In genomic region chr7:58398558-58399144, GRCm38 (mm10) we compare ENCODE assay signal across 8 mouse cellular contexts.
DNase-seq lines count a peak whose midpoint lies in the region; ATAC-seq and TF ChIP-seq lines count a peak whose summit lies in the region.

No protein-coding gene starts in this region.

- H3K4me2 ChIP-seq in kidney, postnatal 0 days (ENCODE audit: low read length) = peak overlapping the region; percentile 60
- peak overlapping the region; percentile 30 for H3K4me2 ChIP-seq in hindbrain, embryonic 11.5 days (replicated peaks; ENCODE audit: low read depth, low read length)

- TF ChIP-seq CTCF in kidney, postnatal 0 days (IDR thresholded peaks at IDR 0.05; ENCODE audit: low read depth) = no peak

- no peaks in the 10 kb centered on the region for H3K4me1 ChIP-seq in kidney, postnatal 0 days (replicated peaks; ENCODE audit: insufficient read depth, low read length)
- H3K4me1 ChIP-seq in hindbrain, embryonic 11.5 days (replicated peaks; ENCODE audit: control insufficient read depth, insufficient read depth, low read length) = no peaks in the 10 kb centered on the region

- no peak for DNase-seq in kidney, postnatal 0 days (ENCODE audit: low spot score)
- DNase-seq in kidney, adult 8-10 months = no peak
- DNase-seq in brain, adult 2 months (ENCODE audit: low read depth, low spot score) = peak; percentile 77
- no peak for DNase-seq in hindbrain, embryonic 11.5 days (ENCODE audit: low spot score)
- DNase-seq in adrenal gland, postnatal 10 days = no peak
- no peak for DNase-seq in layer of hippocampus, adult 8-10 months (ENCODE audit: low spot score in 2 of 2)
- DNase-seq in layer of hippocampus, postnatal 10 days (ENCODE audit: low spot score in 2 of 2) = no peak

- no peaks in the 10 kb centered on the region for H3K36me3 ChIP-seq in kidney, postnatal 0 days (ENCODE audit: insufficient read depth, low read length)
- no peaks in the 10 kb centered on the region for H3K36me3 ChIP-seq in hindbrain, embryonic 11.5 days (ENCODE audit: control insufficient read depth, insufficient read depth, low read length)

- peak; percentile 87; the same call in 1 of the 2 replicates for ATAC-seq in kidney, postnatal 0 days (replicated peaks; ENCODE audit: low FRiP score, low read depth)
- peak; percentile 58 for ATAC-seq in hindbrain, embryonic 11.5 days (ENCODE audit: low FRiP score)
- peak; percentile 57 for ATAC-seq in megakaryocyte progenitor cell, adult 5-6 weeks (replicated peaks; ENCODE audit: poor library complexity)

- H3K9me3 ChIP-seq in kidney, postnatal 0 days (replicated peaks; ENCODE audit: low read length) = no peaks in the 10 kb centered on the region
- H3K9me3 ChIP-seq in hindbrain, embryonic 11.5 days (ENCODE audit: control insufficient read depth, low read length) = no peaks in the 10 kb centered on the region

- no peaks in the 10 kb centered on the region for H3K27me3 ChIP-seq in kidney, postnatal 0 days (ENCODE audit: insufficient read depth, low read length)
- no peaks in the 10 kb centered on the region for H3K27me3 ChIP-seq in hindbrain, embryonic 11.5 days (ENCODE audit: control insufficient read depth, insufficient read depth, low read length)

- peak overlapping the region; percentile 50 for H3K4me3 ChIP-seq in kidney, postnatal 0 days (replicated peaks; ENCODE audit: low read depth, low read length)
- peak overlapping the region; percentile 43 for H3K4me3 ChIP-seq in hindbrain, embryonic 11.5 days (ENCODE audit: low read depth, low read length)

- peak overlapping the region; percentile 55 for H3K9ac ChIP-seq in kidney, postnatal 0 days (ENCODE audit: low read depth, low read length)
- H3K9ac ChIP-seq in hindbrain, embryonic 11.5 days (ENCODE audit: low read depth, low read length) = peak overlapping the region; percentile 53

- under 1% methylated on average over 9 of the region's 9 CpGs for WGBS in kidney, postnatal 0 days
- WGBS in hindbrain, embryonic 11.5 days = 2% methylated on average over 9 of the region's 9 CpGs

- H3K27ac ChIP-seq in kidney, postnatal 0 days = peak overlapping the region; percentile 74; the same call in 1 of the 2 replicates
- peak overlapping the region; percentile 94 for H3K27ac ChIP-seq in hindbrain, embryonic 11.5 days (ENCODE audit: low read depth, low read length)
